Mouse (Mus musculus): ENCODE measurements around the gene Prkci.

DNA sequence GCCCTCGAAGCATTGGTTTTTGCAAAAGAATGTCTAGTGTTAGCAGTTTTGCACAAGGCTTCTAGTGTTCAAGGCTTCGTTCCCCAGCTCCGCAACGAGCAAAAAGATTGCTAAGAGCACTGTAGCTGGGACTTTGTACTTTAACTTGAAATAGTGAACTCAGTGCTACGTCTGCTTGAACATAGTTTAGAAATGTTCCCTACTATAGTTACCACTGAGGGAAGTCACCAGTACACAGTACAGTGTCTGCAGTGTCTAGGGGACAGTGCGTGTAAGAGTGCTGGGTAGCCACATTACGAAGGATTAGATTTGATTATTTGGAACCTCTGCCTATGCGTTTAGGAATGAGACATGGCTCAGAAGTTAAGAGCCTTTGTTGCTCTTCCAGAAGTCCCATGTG is 32.2 kb downstream of the Prkci start:
- TF ChIP-seq POLR2A (IDR thresholded peaks at IDR 0.05; ENCODE audit: extremely low read depth, insufficient read depth, low read length) (no peak), CTCF (IDR thresholded peaks at IDR 0.05; ENCODE audit: low read depth, low read length) (no peak)

Measured in liver, adult 2 months (tissue).